Mouse (Mus musculus): ENCODE results near the gene Sult2b1. TPM values are rescaled to one million over a fixed set of nuclear protein-coding genes. Genes with fewer than 3 reads are reported as not detected.
A peak's percentile ranks its signal among the peaks of the same experiment; 100 is the strongest.

The Sult2b1 gene
- polyA plus RNA-seq, 1 experiment from 2014 or later, result 0.30 TPM

- no peak within 1 kb of the TSS for H3K27ac ChIP-seq (replicated peaks in 1 of 2; ENCODE audit: control insufficient read depth in 1 of 2, insufficient read depth in 1 of 2, low read depth in 2 of 2, low read length in 2 of 2)
Measured at GRCm38 (mm10) chr7:45783511-45784091, 868 bp downstream of the Sult2b1 start, which contains the start of gene Lmtk3. TSS of gene Lmtk3 (plus strand) at chr7:45783738.

GRCm38 (mm10) chr7:45782271-45782670 lies 2.2 kb downstream of the Sult2b1 start:
- Histone ChIP-seq H3K4me2 (ENCODE audit: low read length) (no peak overlapping the region), H3K9ac (ENCODE audit: low read length) (no peak overlapping the region), H3K9me3 (ENCODE audit: control insufficient read depth, low read length) (no peaks in the 10 kb centered on the region), H3K4me3 (ENCODE audit: control insufficient read depth in 1 of 2, insufficient read depth in 1 of 2, low read depth in 1 of 2, low read length in 2 of 2) (no peak overlapping the region), H3K4me1 (ENCODE audit: control insufficient read depth in 2 of 2, insufficient read depth in 2 of 2, low read length in 2 of 2) (peaks cover 9 to 18% of the 10 kb centered on the region in 2 experiments; a peak in 2 of 4 replicates), H3K36me3 (ENCODE audit: control insufficient read depth, insufficient read depth, low read length) (no peaks in the 10 kb centered on the region), H3K27ac (replicated peaks in 1 of 2; ENCODE audit: control insufficient read depth in 1 of 2, insufficient read depth in 1 of 2, low read depth in 2 of 2, low read length in 2 of 2) (no peak overlapping the region), H3K27me3 (ENCODE audit: control insufficient read depth, insufficient read depth, low read length) (peaks cover 71% of the 10 kb centered on the region)
- ATAC-seq (ENCODE audit: insufficient number of reproducible peaks, insufficient read depth, low FRiP score, low read depth), result no peak
- 55% methylated on average over 4 of the region's 4 CpGs for WGBS

More at GRCm38 (mm10) chr7:45783511-45784091, 868 bp downstream of the Sult2b1 start, which contains the start of gene Lmtk3:
- Histone ChIP-seq H3K4me2 (ENCODE audit: low read length) (peak within 1 kb of the TSS; percentile 76), H3K36me3 (ENCODE audit: control insufficient read depth, insufficient read depth, low read length) (no peaks in the 10 kb centered on the region), H3K4me3 (ENCODE audit: control insufficient read depth in 1 of 2, insufficient read depth in 1 of 2, low read depth in 1 of 2, low read length in 2 of 2) (peak within 1 kb of the TSS; percentile 60 to 65), H3K9ac (ENCODE audit: low read length) (peak within 1 kb of the TSS; percentile 73), H3K27me3 (ENCODE audit: control insufficient read depth, insufficient read depth, low read length) (peaks cover 69% of the 10 kb centered on the region), H3K9me3 (ENCODE audit: control insufficient read depth, low read length) (no peaks in the 10 kb centered on the region), H3K4me1 (ENCODE audit: control insufficient read depth in 2 of 2, insufficient read depth in 2 of 2, low read length in 2 of 2) (peaks cover 9 to 18% of the 10 kb centered on the region in 2 experiments; a peak in 2 of 4 replicates)
- ATAC-seq (ENCODE audit: insufficient number of reproducible peaks, insufficient read depth, low FRiP score, low read depth), result 0 out of 2 replicates have a peak, but pooled peaks have one; percentile 28
- under 1% methylated on average over 38 of the region's 38 CpGs for WGBS

- 20% methylated on average over 22 of the region's 22 CpGs for WGBS
Measured at GRCm38 (mm10) chr7:45779081-45779641, 5.3 kb downstream of the Sult2b1 start.

GRCm38 (mm10) chr7:45775237-45775636 lies 9.2 kb downstream of the Sult2b1 start:
- Histone ChIP-seq H3K4me3 (ENCODE audit: control insufficient read depth in 1 of 2, insufficient read depth in 1 of 2, low read depth in 1 of 2, low read length in 2 of 2) (no peak overlapping the region), H3K4me1 (ENCODE audit: control insufficient read depth in 2 of 2, insufficient read depth in 2 of 2, low read length in 2 of 2) (peaks cover 2 to 5% of the 10 kb centered on the region in 2 experiments; a peak in 1 of 4 replicates), H3K36me3 (ENCODE audit: control insufficient read depth, insufficient read depth, low read length) (no peaks in the 10 kb centered on the region), H3K9ac (ENCODE audit: low read length) (no peak overlapping the region), H3K27me3 (ENCODE audit: control insufficient read depth, insufficient read depth, low read length) (peaks cover 25% of the 10 kb centered on the region), H3K9me3 (ENCODE audit: control insufficient read depth, low read length) (no peaks in the 10 kb centered on the region), H3K4me2 (ENCODE audit: low read length) (no peak overlapping the region), H3K27ac (replicated peaks in 1 of 2; ENCODE audit: control insufficient read depth in 1 of 2, insufficient read depth in 1 of 2, low read depth in 2 of 2, low read length in 2 of 2) (no peak overlapping the region)
- ATAC-seq (ENCODE audit: insufficient number of reproducible peaks, insufficient read depth, low FRiP score, low read depth), result no peak
- 52% methylated on average over 7 of the region's 7 CpGs for WGBS

More at GRCm38 (mm10) chr7:45779081-45779641, 5.3 kb downstream of the Sult2b1 start:
- Histone ChIP-seq H3K4me3 (ENCODE audit: control insufficient read depth in 1 of 2, insufficient read depth in 1 of 2, low read depth in 1 of 2, low read length in 2 of 2) (no peak overlapping the region), H3K27ac (replicated peaks in 1 of 2; ENCODE audit: control insufficient read depth in 1 of 2, insufficient read depth in 1 of 2, low read depth in 2 of 2, low read length in 2 of 2) (no peak overlapping the region), H3K4me2 (ENCODE audit: low read length) (peak overlapping the region; percentile 51), H3K27me3 (ENCODE audit: control insufficient read depth, insufficient read depth, low read length) (peaks cover 47% of the 10 kb centered on the region), H3K9ac (ENCODE audit: low read length) (no peak overlapping the region), H3K4me1 (ENCODE audit: control insufficient read depth in 2 of 2, insufficient read depth in 2 of 2, low read length in 2 of 2) (peaks cover 7 to 9% of the 10 kb centered on the region in 2 experiments; a peak in 2 of 4 replicates), H3K9me3 (ENCODE audit: control insufficient read depth, low read length) (no peaks in the 10 kb centered on the region), H3K36me3 (ENCODE audit: control insufficient read depth, insufficient read depth, low read length) (no peaks in the 10 kb centered on the region)
- no peak for ATAC-seq (ENCODE audit: insufficient number of reproducible peaks, insufficient read depth, low FRiP score, low read depth)

- WGBS, result 55% methylated on average over 4 of the region's 4 CpGs
- no peak overlapping the region for H3K4me3 ChIP-seq (ENCODE audit: control insufficient read depth in 1 of 2, insufficient read depth in 1 of 2, low read depth in 1 of 2, low read length in 2 of 2)
- no peak for ATAC-seq (ENCODE audit: insufficient number of reproducible peaks, insufficient read depth, low FRiP score, low read depth)
Measured at GRCm38 (mm10) chr7:45771101-45771500, 13.4 kb downstream of the Sult2b1 start.

GRCm38 (mm10) chr7:45770427-45771082 lies 13.9 kb downstream of the Sult2b1 start:
- H3K4me3 ChIP-seq (ENCODE audit: control insufficient read depth in 1 of 2, insufficient read depth in 1 of 2, low read depth in 1 of 2, low read length in 2 of 2), result no peak overlapping the region
- peaks cover 3% of the 10 kb centered on the region; the same call in 1 of the 2 replicates for H3K9me3 ChIP-seq (ENCODE audit: control insufficient read depth, low read length)
- peaks cover 8% of the 10 kb centered on the region; the same call in 1 of the 2 replicates for H3K27me3 ChIP-seq (ENCODE audit: control insufficient read depth, insufficient read depth, low read length)
- H3K27ac ChIP-seq (replicated peaks in 1 of 2; ENCODE audit: control insufficient read depth in 1 of 2, insufficient read depth in 1 of 2, low read depth in 2 of 2, low read length in 2 of 2), result no peak overlapping the region
- 59% methylated on average over 8 of the region's 8 CpGs for WGBS
- no peaks in the 10 kb centered on the region for H3K36me3 ChIP-seq (ENCODE audit: control insufficient read depth, insufficient read depth, low read length)
- no peak overlapping the region for H3K9ac ChIP-seq (ENCODE audit: low read length)
- no peak overlapping the region for H3K4me2 ChIP-seq (ENCODE audit: low read length)
- no peak for ATAC-seq (ENCODE audit: insufficient number of reproducible peaks, insufficient read depth, low FRiP score, low read depth)
- H3K4me1 ChIP-seq (ENCODE audit: control insufficient read depth in 2 of 2, insufficient read depth in 2 of 2, low read length in 2 of 2), result no peaks in the 10 kb centered on the region

More at GRCm38 (mm10) chr7:45771101-45771500, 13.4 kb downstream of the Sult2b1 start:
- Histone ChIP-seq H3K27me3 (ENCODE audit: control insufficient read depth, insufficient read depth, low read length) (peaks cover 6% of the 10 kb centered on the region; the same call in 1 of the 2 replicates), H3K9ac (ENCODE audit: low read length) (no peak overlapping the region), H3K4me2 (ENCODE audit: low read length) (no peak overlapping the region), H3K4me1 (ENCODE audit: control insufficient read depth in 2 of 2, insufficient read depth in 2 of 2, low read length in 2 of 2) (no peaks in the 10 kb centered on the region), H3K9me3 (ENCODE audit: control insufficient read depth, low read length) (peaks cover 3% of the 10 kb centered on the region; the same call in 1 of the 2 replicates), H3K27ac (replicated peaks in 1 of 2; ENCODE audit: control insufficient read depth in 1 of 2, insufficient read depth in 1 of 2, low read depth in 2 of 2, low read length in 2 of 2) (no peak overlapping the region), H3K36me3 (ENCODE audit: control insufficient read depth, insufficient read depth, low read length) (no peaks in the 10 kb centered on the region)

GRCm38 (mm10) chr7:45767500-45767899 lies 17.0 kb downstream of the Sult2b1 start:
- Histone ChIP-seq H3K36me3 (ENCODE audit: control insufficient read depth, insufficient read depth, low read length) (no peaks in the 10 kb centered on the region), H3K4me3 (ENCODE audit: control insufficient read depth in 1 of 2, insufficient read depth in 1 of 2, low read depth in 1 of 2, low read length in 2 of 2) (no peak overlapping the region), H3K4me2 (ENCODE audit: low read length) (no peak overlapping the region), H3K9me3 (ENCODE audit: control insufficient read depth, low read length) (peaks cover 3% of the 10 kb centered on the region; the same call in 1 of the 2 replicates), H3K4me1 (ENCODE audit: control insufficient read depth in 2 of 2, insufficient read depth in 2 of 2, low read length in 2 of 2) (no peaks in the 10 kb centered on the region), H3K27ac (replicated peaks in 1 of 2; ENCODE audit: control insufficient read depth in 1 of 2, insufficient read depth in 1 of 2, low read depth in 2 of 2, low read length in 2 of 2) (no peak overlapping the region), H3K9ac (ENCODE audit: low read length) (no peak overlapping the region), H3K27me3 (ENCODE audit: control insufficient read depth, insufficient read depth, low read length) (0 out of 2 replicates have a peak, but pooled peaks cover 5% of the 10 kb centered on the region)
- 90% methylated on average over 6 of the region's 6 CpGs for WGBS
- ATAC-seq (ENCODE audit: insufficient number of reproducible peaks, insufficient read depth, low FRiP score, low read depth), result no peak

Measured in heart, embryonic 14.5 days (tissue).